Mouse (Mus musculus) heart, embryonic 14.5 days (tissue): Measurements from ENCODE around the gene Renbp. TPM values are rescaled to one million over a fixed set of nuclear protein-coding genes. Genes with fewer than 3 reads are reported as not detected.

Experiments
- ATAC-seq: fragments of 200-750 bp; cut with Nextera tagmentation; 2 replicates; pipeline ENCODE4 v1.8.0; 2017; ENCODE audit warnings: low read depth, moderate TSS enrichment; ENCODE audit not compliant: insufficient number of reproducible peaks, insufficient read depth, low FRiP score
- H3K27ac ChIP-seq, 2 experiments: fragments of 200-500 bp in 1 of 2; fragments of 300-500 bp in 1 of 2; sonication (generic) in 1 of 2; replicated peaks in 1 of 2; 2 replicates each; pipeline ENCODE4 v1.5.1; 2012 to 2014; ENCODE audit warnings: low read depth in 2 of 2, low read length in 2 of 2, control low read depth in 1 of 2, mild to moderate bottlenecking in 1 of 2, mixed read lengths in 1 of 2; ENCODE audit not compliant: control insufficient read depth in 1 of 2, insufficient read depth in 1 of 2
- H3K27me3 ChIP-seq: fragments of 300-500 bp; sonication (generic); 2 replicates; pipeline ENCODE4 v1.6.1; 2014; ENCODE audit warnings: mild to moderate bottlenecking, low read length, control low read depth; ENCODE audit not compliant: control insufficient read depth, insufficient read depth
- H3K36me3 ChIP-seq: fragments of 300-500 bp; sonication (generic); 2 replicates; pipeline ENCODE4 v1.6.1; 2014; ENCODE audit warnings: mild to moderate bottlenecking, control low read depth, low read length, mixed read lengths; ENCODE audit not compliant: control insufficient read depth, insufficient read depth
- H3K4me1 ChIP-seq, 2 experiments: fragments of 200-500 bp in 1 of 2; fragments of 300-500 bp in 1 of 2; sonication (generic) in 1 of 2; 2 replicates each; pipeline ENCODE4 v1.6.1; 2012 to 2014; ENCODE audit warnings: low read length in 2 of 2, control low read depth in 1 of 2, mixed read lengths in 1 of 2; ENCODE audit not compliant: control insufficient read depth in 2 of 2, insufficient read depth in 2 of 2
- H3K4me2 ChIP-seq: fragments of 300-500 bp; sonication (generic); 2 replicates; pipeline ENCODE4 v1.6.1; 2014; ENCODE audit warnings: mild to moderate bottlenecking, low read length
- H3K4me3 ChIP-seq, 2 experiments: fragments of 200-500 bp in 1 of 2; fragments of 300-500 bp in 1 of 2; sonication (generic) in 1 of 2; 2 replicates each; pipeline ENCODE4 v1.5.1; 2012 to 2014; ENCODE audit warnings: low read length in 2 of 2, mild to moderate bottlenecking in 2 of 2, control low read depth in 1 of 2, low read depth in 1 of 2, moderate library complexity in 1 of 2; ENCODE audit not compliant: control insufficient read depth in 1 of 2, insufficient read depth in 1 of 2
- H3K9ac ChIP-seq: fragments of 300-500 bp; sonication (generic); 2 replicates; pipeline ENCODE4 v1.6.1; 2014; ENCODE audit warnings: mild to moderate bottlenecking, low read length
- H3K9me3 ChIP-seq: fragments of 300-500 bp; sonication (generic); 2 replicates; pipeline ENCODE4 v1.6.1; 2016; ENCODE audit warnings: low read length, control low read depth; ENCODE audit not compliant: control insufficient read depth
- WGBS: fragments of 180-500 bp; shearing (Covaris S2); extraction: QIAGEN DNeasy Blood & Tissue Kit; methylation state at CpG from one replicate; pipeline ENCODE4 v1.1.7; 2014; 5-methylcytosine and 5-hydroxymethylcytosine counted together
- polyA plus RNA-seq: library from polyadenylated mRNA; unstranded; fragments of >200 nt; fragmentation: Nextera tagmentation; extraction: Ambion mirVana; gene quantifications from 2 replicates; pipeline ENCODE4 v1.2.1, GENCODE M21; 2014

Renbp gene
- polyA plus RNA-seq, 1 experiment from 2014 or later, result 63.7 TPM

DNA sequence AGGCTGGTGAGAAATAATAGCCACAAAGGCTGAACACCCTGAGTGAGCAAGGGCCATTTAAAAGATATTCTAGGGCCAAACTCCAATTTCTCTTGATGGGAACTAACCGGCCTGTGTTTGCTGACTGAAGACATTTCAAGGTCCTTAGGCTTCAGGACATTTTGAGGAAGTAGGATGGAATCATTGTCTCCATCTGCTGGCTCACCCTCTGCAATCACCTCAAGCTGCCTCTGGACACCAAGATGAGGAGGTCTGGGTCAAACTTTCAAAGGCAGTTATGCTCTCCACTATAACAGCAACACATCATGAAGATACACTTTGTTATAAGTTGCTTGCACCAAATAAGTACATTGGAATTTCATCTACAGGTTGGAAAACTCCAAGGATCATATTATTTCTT lies 20.6 kb downstream of the Renbp start:
- H3K27me3 ChIP-seq, result no peaks in the 10 kb centered on the region; the same call in 1 of the 2 replicates
- no peaks in the 10 kb centered on the region; a peak in 1 of 4 replicates for H3K4me1 ChIP-seq
- ATAC-seq, result no peak
- H3K4me3 ChIP-seq, result no peak overlapping the region
- no peak overlapping the region for H3K27ac ChIP-seq
- 68% methylated on average over 1 of the region's 1 CpGs for WGBS
- H3K9me3 ChIP-seq, result no peaks in the 10 kb centered on the region
- no peak overlapping the region for H3K9ac ChIP-seq
- H3K36me3 ChIP-seq, result no peaks in the 10 kb centered on the region
- H3K4me2 ChIP-seq, result no peak overlapping the region

GRCm38 (mm10) chrX:73897959-73898358 lies 32.7 kb downstream of the Renbp start:
- no peaks in the 10 kb centered on the region for H3K27me3 ChIP-seq
- no peaks in the 10 kb centered on the region for H3K36me3 ChIP-seq
- H3K4me3 ChIP-seq, result no peak overlapping the region
- no peak for ATAC-seq
- no peak overlapping the region for H3K27ac ChIP-seq
- no peaks in the 10 kb centered on the region for H3K9me3 ChIP-seq
- no peak overlapping the region for H3K9ac ChIP-seq
- 34% methylated on average over 3 of the region's 3 CpGs for WGBS
- no peaks in the 10 kb centered on the region for H3K4me1 ChIP-seq
- no peak overlapping the region for H3K4me2 ChIP-seq

- Histone ChIP-seq H3K36me3 (no peaks in the 10 kb centered on the region), H3K9me3 (no peaks in the 10 kb centered on the region), H3K4me3 (no peak within 1 kb of the TSS), H3K4me2 (no peak within 1 kb of the TSS), H3K27me3 (no peaks in the 10 kb centered on the region), H3K4me1 (no peaks in the 10 kb centered on the region), H3K27ac (no peak within 1 kb of the TSS), H3K9ac (no peak within 1 kb of the TSS)
- WGBS, result 22% methylated on average over 2 of the region's 2 CpGs
- no peak for ATAC-seq
These were observed 34.9 kb downstream of the Renbp start, which contains the start of gene L1cam for GRCm38 (mm10) chrX:73895719-73896118. TSS of gene L1cam (minus strand) at chrX:73896105.

DNA sequence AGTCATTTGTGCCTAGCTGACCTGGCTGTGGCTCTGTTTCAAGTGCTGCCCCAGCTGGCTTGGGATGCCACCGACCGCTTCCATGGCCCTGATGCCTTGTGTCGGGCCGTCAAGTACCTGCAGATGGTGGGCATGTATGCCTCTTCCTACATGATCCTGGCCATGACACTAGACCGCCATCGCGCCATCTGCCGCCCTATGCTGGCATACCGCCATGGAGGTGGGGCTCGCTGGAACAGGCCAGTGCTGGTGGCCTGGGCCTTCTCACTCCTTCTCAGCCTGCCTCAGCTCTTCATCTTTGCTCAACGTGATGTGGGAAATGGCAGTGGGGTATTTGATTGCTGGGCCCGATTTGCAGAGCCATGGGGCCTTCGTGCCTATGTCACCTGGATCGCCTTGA lies 37.8 kb downstream of the Renbp start:
- ATAC-seq, result no peak
- H3K9me3 ChIP-seq, result no peaks in the 10 kb centered on the region
- H3K4me2 ChIP-seq, result no peak overlapping the region
- H3K9ac ChIP-seq, result no peak overlapping the region
- no peak overlapping the region for H3K4me3 ChIP-seq
- no peaks in the 10 kb centered on the region for H3K36me3 ChIP-seq
- no peak overlapping the region for H3K27ac ChIP-seq
- no peaks in the 10 kb centered on the region for H3K27me3 ChIP-seq
- no peaks in the 10 kb centered on the region for H3K4me1 ChIP-seq
- WGBS, result 83% methylated on average over 14 of the region's 14 CpGs

DNA sequence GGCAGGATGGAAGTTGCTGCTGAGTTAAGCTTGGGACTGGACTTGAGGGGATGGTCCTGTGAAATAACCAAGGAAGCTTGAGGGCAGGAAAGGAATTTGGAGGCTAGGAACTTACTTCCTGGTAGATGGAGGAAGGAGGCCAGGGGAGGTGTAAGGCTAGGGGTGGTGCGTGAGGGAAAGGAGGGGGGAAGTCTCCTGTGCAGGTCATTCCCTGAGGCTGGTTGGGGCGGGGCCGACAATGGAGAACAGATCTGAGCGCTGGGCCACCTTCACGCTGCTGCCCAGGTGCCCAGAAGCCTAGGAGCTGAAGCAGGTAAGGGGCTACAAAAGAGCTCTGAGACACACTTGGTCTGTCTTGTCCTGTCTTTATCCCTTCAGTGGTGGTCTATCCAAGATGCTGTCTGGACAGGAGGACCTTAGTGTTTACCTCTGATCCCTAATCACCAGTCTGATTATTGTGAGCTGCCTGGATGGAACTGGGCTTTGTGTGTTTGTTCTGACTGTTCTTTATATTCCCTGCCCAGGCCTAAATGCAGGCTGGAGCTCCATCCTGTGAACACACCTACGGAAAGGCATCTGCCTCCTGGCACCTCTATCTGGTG lies 39.0 kb downstream of the Renbp start, which contains the start of gene Avpr2:
Gene Avpr2 (plus strand): TSS at position 552 of the 602 bp plus-strand sequence.
- H3K4me1 ChIP-seq, result no peaks in the 10 kb centered on the region
- H3K9me3 ChIP-seq, result no peaks in the 10 kb centered on the region
- no peak within 1 kb of the TSS for H3K27ac ChIP-seq
- H3K36me3 ChIP-seq, result no peaks in the 10 kb centered on the region
- H3K4me2 ChIP-seq, result no peak within 1 kb of the TSS
- no peak for ATAC-seq
- no peak within 1 kb of the TSS for H3K9ac ChIP-seq
- 73% methylated on average over 6 of the region's 6 CpGs for WGBS
- no peaks in the 10 kb centered on the region for H3K27me3 ChIP-seq
- H3K4me3 ChIP-seq, result no peak within 1 kb of the TSS

DNA sequence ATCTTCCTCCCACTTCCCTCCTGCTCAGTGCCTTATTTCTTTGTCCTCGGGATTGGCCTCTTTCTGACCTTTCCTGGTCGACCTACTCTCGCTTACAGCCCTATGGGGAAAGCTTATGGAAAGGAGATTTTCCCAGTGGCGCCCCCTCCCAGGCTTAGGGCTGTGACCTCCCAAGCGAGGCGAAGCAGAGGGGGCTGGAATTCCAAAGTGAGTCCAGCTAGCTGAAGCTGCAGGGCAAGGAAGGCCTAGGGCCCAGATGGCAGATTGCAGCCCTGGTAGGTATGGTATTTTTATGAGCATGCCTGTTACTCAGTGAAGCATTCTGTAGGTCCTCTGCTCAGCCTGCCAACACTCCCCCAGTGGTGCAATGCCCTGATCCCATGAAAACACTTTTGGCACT lies 49.2 kb downstream of the Renbp start:
- peaks cover 15% of the 10 kb centered on the region for H3K27me3 ChIP-seq

DNA sequence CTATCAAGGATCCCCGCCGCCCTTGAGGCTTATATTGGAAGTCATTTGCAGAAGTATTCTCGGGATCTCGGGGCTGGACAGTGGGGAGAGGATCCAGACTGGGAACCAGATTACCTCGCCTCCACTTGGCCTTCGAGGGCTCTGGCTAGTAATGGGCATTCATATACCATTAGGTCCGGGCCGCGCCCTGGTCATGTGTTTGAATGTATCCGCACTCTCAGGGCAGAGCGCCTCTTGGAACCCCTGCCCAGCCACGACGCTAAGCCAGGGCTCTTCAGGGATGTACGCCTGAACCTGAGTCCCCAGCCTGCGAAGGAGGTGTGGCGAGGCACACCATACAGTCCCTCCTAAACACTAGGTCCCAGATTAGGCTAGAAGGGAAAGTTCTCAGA lies 49.6 kb downstream of the Renbp start:
- H3K4me2 ChIP-seq, result peak overlapping the region; percentile 69
- 29% methylated on average over 16 of the region's 16 CpGs for WGBS
- H3K9me3 ChIP-seq, result no peaks in the 10 kb centered on the region
- H3K4me3 ChIP-seq, result peak overlapping the region; percentile 35 to 37
- H3K4me1 ChIP-seq, result no peaks in the 10 kb centered on the region; a peak in 2 of 4 replicates
- no peak for ATAC-seq
- H3K27ac ChIP-seq, result no peak overlapping the region
- no peaks in the 10 kb centered on the region for H3K36me3 ChIP-seq
- peak overlapping the region; percentile 34; the same call in 1 of the 2 replicates for H3K9ac ChIP-seq
- peaks cover 15% of the 10 kb centered on the region for H3K27me3 ChIP-seq

More for the DNA sequence above, 49.2 kb downstream of the Renbp start:
- Histone ChIP-seq H3K4me2 (no peak overlapping the region), H3K4me1 (no peaks in the 10 kb centered on the region; a peak in 2 of 4 replicates), H3K9me3 (no peaks in the 10 kb centered on the region), H3K36me3 (no peaks in the 10 kb centered on the region), H3K4me3 (no peak overlapping the region), H3K27ac (no peak overlapping the region), H3K9ac (no peak overlapping the region)
- WGBS, result 23% methylated on average over 6 of the region's 6 CpGs
- no peak for ATAC-seq
